Mouse (Mus musculus) liver, adult 2 months (tissue): ENCODE data around the gene Olfr1411. TPM values are rescaled to one million over a fixed set of nuclear protein-coding genes. Genes with fewer than 3 reads are reported as not detected.

Source experiments
- DNase-seq: peaks from one replicate; pipeline ENCODE4 v3.0.0-alpha.2; 2011; ENCODE audit warnings: low read depth, low spot score; ENCODE audit errors: extremely low read depth
- H3K27ac ChIP-seq: fragments of 200-500 bp; replicated peaks from 2 replicates; pipeline ENCODE4 v1.5.1; 2012; ENCODE audit warnings: low read depth, mild to moderate bottlenecking, control low read depth, inconsistent platforms, low read length; ENCODE audit not compliant: insufficient read depth
- H3K27me3 ChIP-seq: fragments of 200-500 bp; 2 replicates; pipeline ENCODE4 v1.6.1; 2012; ENCODE audit warnings: mild to moderate bottlenecking, moderate library complexity, low read length, inconsistent platforms; ENCODE audit not compliant: control insufficient read depth, insufficient read depth
- H3K36me3 ChIP-seq: fragments of 200-500 bp; 2 replicates; pipeline ENCODE4 v1.6.1; 2012; ENCODE audit warnings: low read length, inconsistent platforms; ENCODE audit not compliant: control insufficient read depth, insufficient read depth
- H3K4me1 ChIP-seq: fragments of 200-500 bp; 2 replicates; pipeline ENCODE4 v1.6.1; 2011; ENCODE audit warnings: low read length; ENCODE audit not compliant: control insufficient read depth, insufficient read depth
- H3K4me3 ChIP-seq: fragments of 200-500 bp; 2 replicates; pipeline ENCODE4 v1.5.1; 2011; ENCODE audit warnings: low read depth, mild to moderate bottlenecking, control low read depth, low read length, moderate library complexity; ENCODE audit not compliant: insufficient read depth
- H3K79me2 ChIP-seq: fragments of 200-500 bp; 2 replicates; pipeline ENCODE4 v1.6.1; 2012; ENCODE audit warnings: inconsistent platforms, mild to moderate bottlenecking, low read length, moderate library complexity; ENCODE audit not compliant: control insufficient read depth, insufficient read depth
- H3K9ac ChIP-seq: fragments of 200-500 bp; 2 replicates; pipeline ENCODE4 v1.6.1; 2012; ENCODE audit warnings: low read depth, mild to moderate bottlenecking, control low read depth, inconsistent platforms, low read length
- CTCF ChIP-seq: fragments of 200-500 bp; IDR thresholded peaks from 2 replicates; pipeline ENCODE4 v1.5.1; 2011; ENCODE audit warnings: low read depth, low read length, control low read depth
- POLR2A ChIP-seq: fragments of 200-500 bp; IDR thresholded peaks from 2 replicates; pipeline ENCODE4 v1.6.1; 2011; ENCODE audit warnings: low read length, control low read depth; ENCODE audit not compliant: insufficient read depth; ENCODE audit errors: extremely low read depth
- WGBS: fragments of 180-500 bp; shearing (Covaris S2); methylation state at CpG from one replicate; pipeline ENCODE4 v1.1.7; 2018; 5-methylcytosine and 5-hydroxymethylcytosine counted together
- polyA plus RNA-seq: library from polyadenylated mRNA; depleted of rRNA; stranded (reverse); fragments of >200 nt; gene quantifications from 2 replicates; pipeline ENCODE4 v1.2.3, GENCODE M21; 2012; rRNA removed
- total RNA-seq: library from RNA; depleted of rRNA; stranded (reverse); fragments of >200 nt; gene quantifications from 2 replicates; pipeline ENCODE4 v1.2.3, GENCODE M21; 2014; rRNA removed

The Olfr1411 gene
- total and polyA plus RNA-seq, 2 experiments = not detected

GRCm38 (mm10) chr1:92646601-92647000 lies 52.4 kb downstream of the Olfr1411 start:
- no peak for DNase-seq
- H3K9ac ChIP-seq = no peak overlapping the region
- no peaks in the 10 kb centered on the region for H3K36me3 ChIP-seq
- TF ChIP-seq CTCF = no peak
- no peak for TF ChIP-seq POLR2A
- no peaks in the 10 kb centered on the region for H3K27me3 ChIP-seq
- peaks cover 5% of the 10 kb centered on the region; the same call in 1 of the 2 replicates for H3K4me1 ChIP-seq
- no peak overlapping the region for H3K27ac ChIP-seq
- peaks cover under 1% of the 10 kb centered on the region; the same call in 1 of the 2 replicates for H3K79me2 ChIP-seq
- no peak overlapping the region for H3K4me3 ChIP-seq
- 71% methylated on average over 7 of the region's 7 CpGs for WGBS

GRCm38 (mm10) chr1:92647026-92647425 lies 52.8 kb downstream of the Olfr1411 start:
- Histone ChIP-seq H3K27ac (no peak overlapping the region), H3K4me1 (peaks cover 4% of the 10 kb centered on the region; the same call in 1 of the 2 replicates), H3K27me3 (no peaks in the 10 kb centered on the region), H3K36me3 (no peaks in the 10 kb centered on the region), H3K4me3 (no peak overlapping the region), H3K79me2 (no peaks in the 10 kb centered on the region), H3K9ac (no peak overlapping the region)
- WGBS = 74% methylated on average over 4 of the region's 4 CpGs
- TF ChIP-seq POLR2A = no peak
- TF ChIP-seq CTCF = no peak
- DNase-seq = no peak

Other genes with a start within 250 kb of the Olfr1411 start
- 111 and 126 TPM in 2 replicates for gene Ndufa10, start 120.6 kb upstream of the Olfr1411 start, total RNA-seq
- gene Ndufa10, start 120.6 kb upstream of the Olfr1411 start, polyA plus RNA-seq = 140 and 143 TPM in 2 replicates
- gene Olfr1416, start 109.3 kb upstream of the Olfr1411 start, total RNA-seq = not detected in 2 replicates
- not detected in 2 replicates for gene Olfr1416, start 109.3 kb upstream of the Olfr1411 start, polyA plus RNA-seq
- not detected in 2 replicates for gene Olfr1415, start 98.3 kb upstream of the Olfr1411 start, total RNA-seq
- not detected in 2 replicates for gene Olfr1415, start 98.3 kb upstream of the Olfr1411 start, polyA plus RNA-seq
- gene Olfr1414, start 75.8 kb upstream of the Olfr1411 start, total RNA-seq = not detected in 2 replicates
- not detected in 2 replicates for gene Olfr1414, start 75.8 kb upstream of the Olfr1411 start, polyA plus RNA-seq
- not detected in 2 replicates for gene Olfr1413, start 23.1 kb upstream of the Olfr1411 start, total RNA-seq
- not detected in 2 replicates for gene Olfr1413, start 23.1 kb upstream of the Olfr1411 start, polyA plus RNA-seq
- gene Olfr1412, start 8.6 kb upstream of the Olfr1411 start, total RNA-seq = not detected in 2 replicates
- not detected in 2 replicates for gene Olfr1412, start 8.6 kb upstream of the Olfr1411 start, polyA plus RNA-seq
- gene Olfr1410, start 11.4 kb downstream of the Olfr1411 start, total RNA-seq = not detected in 2 replicates
- not detected in 2 replicates for gene Olfr1410, start 11.4 kb downstream of the Olfr1411 start, polyA plus RNA-seq
- not detected in 2 replicates for gene Olfr12, start 23.4 kb downstream of the Olfr1411 start, total RNA-seq
- not detected in 2 replicates for gene Olfr12, start 23.4 kb downstream of the Olfr1411 start, polyA plus RNA-seq
- gene Cops9, start 47.6 kb downstream of the Olfr1411 start, total RNA-seq = 121 and 145 TPM in 2 replicates
- 72.0 and 77.3 TPM in 2 replicates for gene Cops9, start 47.6 kb downstream of the Olfr1411 start, polyA plus RNA-seq
- gene Otos, start 54.4 kb downstream of the Olfr1411 start, total RNA-seq = not detected in 2 replicates
- not detected in 2 replicates for gene Otos, start 54.4 kb downstream of the Olfr1411 start, polyA plus RNA-seq
- gene Gpc1, start 237.2 kb downstream of the Olfr1411 start, total RNA-seq = 0.92 and 1.2 TPM in 2 replicates
- gene Gpc1, start 237.2 kb downstream of the Olfr1411 start, polyA plus RNA-seq = 1.2 and 2.1 TPM in 2 replicates